Mouse (Mus musculus) liver, adult (tissue): Measurements from ENCODE around the gene Tnp1.

Experiments used
- GATA4 ChIP-seq: IDR thresholded peaks from 2 replicates; pipeline ENCODE4 v1.6.1; 2014; ENCODE audit warnings: mild to moderate bottlenecking, low read length; ENCODE audit not compliant: insufficient replicate concordance

Gene Tnp1

DNA sequence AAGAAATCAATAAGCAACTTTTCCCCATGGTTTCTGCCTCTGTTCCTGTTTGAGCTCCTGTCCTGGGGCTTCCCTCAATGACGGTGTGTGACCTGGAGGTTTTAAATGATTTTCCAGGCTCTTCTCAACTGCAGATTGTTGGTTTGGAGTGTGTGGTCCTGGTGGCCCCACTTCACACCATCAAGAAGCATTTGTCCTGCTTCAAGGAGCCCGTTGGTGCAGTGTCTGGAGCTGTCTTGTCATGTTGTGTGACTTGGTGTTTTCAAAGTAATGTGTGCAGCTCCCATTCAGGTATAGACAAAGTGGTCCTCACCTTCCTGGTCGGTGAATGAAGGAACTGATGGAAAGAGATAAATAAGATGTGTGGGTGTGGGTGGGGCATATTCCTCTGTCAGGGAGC, 20.0 kb upstream of the Tnp1 start:
- no peak for TF ChIP-seq GATA4

DNA sequence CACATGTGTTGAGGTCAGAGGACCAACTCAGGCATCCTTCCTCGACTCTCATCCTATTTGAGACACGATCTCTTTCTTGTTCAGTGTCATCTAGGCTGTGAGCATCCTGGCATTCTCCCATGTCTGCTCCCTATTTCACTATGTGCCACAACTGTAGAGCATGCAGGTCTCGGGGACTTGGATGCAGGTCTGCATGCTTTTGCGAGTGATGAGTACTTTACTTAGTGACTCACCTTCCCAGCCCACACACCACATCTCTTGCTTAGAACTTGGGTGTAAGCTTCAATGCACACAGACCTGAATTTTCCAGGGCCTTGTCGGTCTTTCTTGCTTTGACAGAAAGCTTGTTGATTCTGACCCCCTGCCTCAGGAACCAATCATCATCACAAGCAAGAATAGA, 16.8 kb upstream of the Tnp1 start:
- no peak for TF ChIP-seq GATA4

DNA sequence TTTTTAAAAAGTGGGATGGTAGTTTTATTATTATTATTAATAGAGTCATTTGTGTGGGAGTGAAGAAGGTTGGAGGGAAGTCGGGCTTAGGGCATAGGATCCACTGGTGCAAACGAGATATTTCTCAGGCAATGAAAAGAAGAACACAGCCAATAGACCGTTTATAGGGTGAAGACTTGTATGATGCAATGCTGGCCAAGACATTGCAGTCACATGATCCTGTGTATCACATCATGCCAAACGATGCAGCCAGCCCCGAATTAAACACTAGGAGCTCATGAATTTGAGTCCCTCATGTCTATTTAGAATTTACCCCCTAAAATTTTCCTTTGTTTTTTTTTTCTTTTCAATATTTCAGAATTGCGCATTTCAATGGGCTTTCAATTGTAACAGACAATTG, 13.0 kb upstream of the Tnp1 start:
- no peak for TF ChIP-seq GATA4

DNA sequence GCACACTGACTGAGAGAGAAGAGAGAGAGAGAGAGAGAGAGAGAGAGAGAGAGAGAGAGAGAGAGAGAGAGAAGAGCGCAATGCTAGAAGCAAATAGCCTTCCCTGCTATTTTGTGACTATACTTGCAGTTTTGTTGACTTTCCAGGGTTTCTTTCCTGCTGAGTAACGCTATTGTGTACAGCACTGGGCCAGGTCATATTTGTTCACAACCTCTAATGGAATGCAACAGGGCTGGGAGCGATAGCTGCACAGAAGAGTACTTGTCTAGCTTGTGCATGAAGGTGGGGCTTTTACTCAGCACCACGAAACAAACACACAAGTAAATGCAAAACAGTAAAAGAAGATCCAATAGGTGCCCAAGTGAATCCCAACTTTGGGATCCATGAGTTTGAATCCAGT, 11.7 kb upstream of the Tnp1 start:
- no peak for TF ChIP-seq GATA4

DNA sequence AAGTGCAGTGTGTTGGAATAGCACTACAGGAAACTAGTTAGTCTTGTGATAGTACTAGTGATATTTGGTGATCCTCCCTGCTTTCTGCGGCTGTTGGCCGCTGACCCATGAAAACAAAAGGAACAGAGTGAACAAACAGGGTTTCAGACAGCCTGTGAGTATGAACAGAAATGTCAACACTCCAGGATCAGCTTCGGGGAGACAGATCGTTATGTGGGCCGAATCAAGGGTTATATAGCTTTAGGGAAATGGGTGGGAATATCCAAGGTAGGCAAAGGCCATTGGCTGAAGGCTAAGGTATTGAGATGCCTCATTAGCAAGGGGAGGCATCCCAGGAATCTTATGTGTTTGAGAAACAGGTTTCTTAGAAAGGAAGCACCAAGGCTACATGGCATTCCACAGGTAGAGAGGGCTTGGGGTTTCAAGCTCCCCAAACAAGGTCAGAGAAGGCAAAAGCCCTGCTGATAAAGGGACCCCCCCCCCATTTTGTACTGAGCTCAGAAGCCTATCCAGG, 11.1 kb upstream of the Tnp1 start:
- TF ChIP-seq GATA4: no peak

DNA sequence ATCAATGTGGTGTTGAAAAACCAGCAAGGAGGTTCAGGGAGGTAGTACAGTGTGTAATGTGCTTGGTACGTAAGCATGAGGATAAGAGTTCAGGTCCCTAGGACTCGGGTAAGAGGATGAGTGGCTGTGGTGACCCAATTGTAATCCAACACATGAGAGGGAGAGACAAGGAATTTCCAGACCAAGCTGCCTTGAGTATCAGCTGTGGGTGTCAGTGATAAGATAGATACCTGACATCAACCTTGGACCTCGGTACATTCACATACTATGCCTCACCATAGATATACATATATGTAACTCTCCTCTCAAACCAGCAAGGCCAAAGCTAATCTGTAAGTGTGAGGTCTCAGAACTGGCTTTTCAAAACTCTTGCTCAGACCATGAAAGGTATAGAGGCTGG, 10.4 kb upstream of the Tnp1 start:
- no peak for TF ChIP-seq GATA4

DNA sequence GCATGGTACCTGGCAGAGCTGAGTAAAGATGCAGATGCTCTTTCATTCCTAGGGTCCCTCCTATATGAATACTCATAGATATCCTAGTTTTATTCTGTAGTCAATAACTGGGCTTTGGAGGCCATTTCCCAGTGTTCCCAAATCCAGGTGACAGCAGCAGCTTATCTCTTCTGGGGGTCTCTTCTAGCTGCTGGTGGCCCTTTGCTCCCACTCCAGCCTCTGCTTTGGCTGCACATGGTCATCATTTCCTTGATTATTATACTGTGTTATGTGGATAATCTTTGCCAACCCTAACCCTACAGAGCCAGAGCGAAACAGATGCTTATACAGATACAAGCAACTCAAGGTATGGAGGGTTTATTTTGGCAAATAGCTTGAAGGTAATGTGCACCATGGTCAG, 8.9 kb downstream of the Tnp1 start:
- no peak for TF ChIP-seq GATA4

DNA sequence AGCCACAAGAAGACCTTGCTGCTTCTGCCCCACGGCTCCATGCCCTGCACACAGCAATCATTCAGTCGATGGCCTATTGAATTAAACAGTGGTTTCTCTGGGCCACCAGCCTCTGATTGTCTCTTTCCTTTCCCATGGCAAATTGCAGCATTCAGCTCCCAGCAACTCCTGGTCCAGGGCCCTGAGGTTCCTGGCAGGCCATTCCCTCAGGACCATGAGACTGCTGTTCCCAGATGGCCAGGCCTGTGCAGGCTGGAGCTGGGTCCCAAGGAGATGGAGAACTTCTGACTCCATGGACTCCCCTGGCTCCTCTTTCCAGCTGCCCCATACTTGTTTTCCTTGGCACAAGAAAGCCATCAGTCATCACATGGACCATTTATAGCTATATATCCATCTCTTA, 10.8 kb downstream of the Tnp1 start:
- no peak for TF ChIP-seq GATA4

DNA sequence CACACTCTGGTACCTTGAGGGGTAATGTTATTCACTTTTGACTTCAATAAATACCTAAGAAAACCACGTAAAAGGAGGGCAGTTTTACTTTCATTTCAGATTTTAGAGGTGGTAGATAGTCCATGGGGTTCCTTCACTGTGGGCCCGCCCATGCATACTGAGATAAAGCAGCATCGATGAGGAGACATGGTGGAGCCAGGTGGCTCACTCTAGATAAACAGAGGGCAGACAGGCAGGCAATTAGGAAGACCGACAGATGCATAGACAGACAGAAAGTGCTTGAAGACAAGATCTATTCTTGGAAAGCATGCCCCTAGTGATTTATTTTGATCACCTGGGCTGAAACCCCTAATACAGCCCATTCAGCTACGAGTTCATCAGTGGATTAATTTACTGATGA, 13.1 kb downstream of the Tnp1 start:
- TF ChIP-seq GATA4: no peak

DNA sequence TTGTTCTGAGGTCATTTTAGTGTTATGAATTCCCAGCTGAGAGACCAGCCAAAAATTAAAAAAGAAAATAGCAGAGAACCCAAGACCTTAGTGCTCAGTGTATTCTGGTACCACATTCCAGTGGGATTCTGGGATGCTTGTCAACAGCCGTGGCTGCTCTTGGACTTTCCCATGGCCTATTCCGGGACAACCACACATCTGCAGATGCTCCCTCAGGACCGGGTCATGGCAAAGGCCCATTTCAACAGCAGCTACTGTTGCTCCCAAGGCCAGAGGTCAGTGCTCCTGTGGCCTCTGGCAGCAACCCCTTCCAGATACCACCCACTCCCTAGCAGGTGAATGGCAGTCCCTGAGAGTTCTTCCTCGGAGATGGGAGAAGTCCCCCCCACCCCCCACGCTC, 13.7 kb downstream of the Tnp1 start:
- no peak for TF ChIP-seq GATA4

DNA sequence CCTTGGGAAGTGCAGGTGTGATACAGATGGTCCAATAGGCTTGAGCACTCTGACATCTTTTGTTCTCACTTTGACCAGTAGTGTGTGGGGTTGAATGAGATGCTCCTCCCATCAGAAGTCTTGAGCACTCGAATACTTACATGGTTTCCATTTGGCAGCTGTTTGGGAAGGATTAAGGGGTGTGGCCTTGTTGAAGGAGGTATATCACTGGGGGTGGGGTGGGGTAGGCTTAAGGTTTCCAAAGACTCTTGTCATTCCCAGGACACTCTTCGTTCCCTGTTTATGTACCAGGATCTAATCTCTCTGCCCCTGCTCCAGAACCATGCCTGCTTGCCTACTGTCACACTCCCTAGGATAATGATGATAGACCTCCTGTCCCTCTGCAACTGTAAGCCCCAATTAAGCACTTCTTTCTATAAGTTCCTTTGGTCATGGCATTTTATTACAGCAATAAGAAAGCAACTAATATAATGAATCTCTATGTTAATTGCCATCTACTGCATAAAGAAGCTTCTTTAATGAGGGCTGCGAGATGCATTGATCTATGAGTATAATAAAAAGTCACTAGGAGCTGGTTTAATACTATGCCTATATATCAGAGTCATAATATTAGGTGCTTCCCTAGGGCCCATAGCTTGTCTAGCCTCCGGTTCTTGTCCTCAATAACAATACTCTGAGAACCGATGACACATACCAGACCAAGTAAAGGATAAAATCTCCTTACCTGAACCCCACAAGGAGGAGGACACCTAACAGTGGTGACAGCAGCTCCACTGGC, 20.8 kb downstream of the Tnp1 start:
- no peak for TF ChIP-seq GATA4

DNA sequence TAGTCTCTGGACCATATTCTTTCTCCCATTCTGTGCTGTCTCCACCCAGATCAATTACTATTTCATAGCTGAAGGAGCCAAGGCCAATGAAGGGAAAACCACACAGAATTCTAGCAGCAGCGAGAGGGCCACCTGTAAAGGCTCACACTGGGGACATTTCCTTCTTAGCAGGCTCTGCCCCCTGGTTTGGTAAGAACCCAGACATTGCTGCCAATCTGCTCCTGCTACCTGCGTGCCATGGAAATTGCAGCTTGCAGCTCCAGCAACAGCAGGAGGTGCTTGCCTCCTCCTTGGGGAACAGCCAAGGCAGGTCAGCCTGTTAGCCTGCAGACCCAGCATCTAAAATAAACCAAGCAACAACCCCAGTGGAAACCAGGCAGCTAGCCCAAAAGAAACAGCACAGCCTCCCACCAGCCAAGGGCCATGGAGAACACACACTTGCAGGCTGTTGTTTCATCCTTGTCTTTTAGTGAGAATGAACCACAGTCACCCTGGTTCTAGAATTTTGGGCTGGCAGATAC, 22.7 kb downstream of the Tnp1 start:
- no peak for TF ChIP-seq GATA4

DNA sequence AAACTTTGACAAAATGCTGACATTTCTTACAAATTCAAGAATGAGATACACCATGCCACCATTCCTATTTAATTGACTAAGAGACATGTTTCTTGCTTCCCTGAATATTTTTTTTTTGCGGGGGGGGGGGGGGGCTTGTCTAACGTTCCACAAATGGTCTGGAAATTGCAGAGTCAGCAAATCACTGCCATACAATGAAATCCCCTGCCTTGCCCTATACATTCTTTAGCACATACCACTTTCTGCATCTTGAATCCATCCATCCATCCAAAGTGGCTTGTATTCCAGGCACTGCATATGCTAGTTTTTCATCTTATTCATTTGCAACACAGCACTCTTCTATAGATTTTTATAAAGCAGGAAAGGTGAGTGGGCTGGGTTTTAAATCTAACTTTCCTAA, 23.5 kb downstream of the Tnp1 start:
- no peak for TF ChIP-seq GATA4

DNA sequence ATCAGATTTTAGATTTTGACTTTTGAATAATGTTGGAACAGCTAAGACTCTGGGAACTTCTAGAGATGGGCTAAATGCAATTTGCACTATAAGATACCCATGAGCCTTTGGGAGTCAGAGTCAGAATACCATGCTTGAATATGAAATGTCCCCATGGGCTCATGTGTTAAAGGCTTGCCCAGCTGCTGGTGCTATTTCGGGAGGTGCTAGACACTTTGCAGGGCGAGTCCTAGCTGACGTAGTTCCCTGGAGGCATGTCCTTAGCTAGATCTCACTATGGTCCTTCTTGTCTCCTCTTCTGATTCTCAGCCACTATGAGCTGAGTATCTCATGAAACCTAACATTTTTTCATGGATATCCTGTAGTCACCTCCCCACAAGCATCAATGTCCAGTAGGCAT, 26.8 kb downstream of the Tnp1 start:
- TF ChIP-seq GATA4: no peak

DNA sequence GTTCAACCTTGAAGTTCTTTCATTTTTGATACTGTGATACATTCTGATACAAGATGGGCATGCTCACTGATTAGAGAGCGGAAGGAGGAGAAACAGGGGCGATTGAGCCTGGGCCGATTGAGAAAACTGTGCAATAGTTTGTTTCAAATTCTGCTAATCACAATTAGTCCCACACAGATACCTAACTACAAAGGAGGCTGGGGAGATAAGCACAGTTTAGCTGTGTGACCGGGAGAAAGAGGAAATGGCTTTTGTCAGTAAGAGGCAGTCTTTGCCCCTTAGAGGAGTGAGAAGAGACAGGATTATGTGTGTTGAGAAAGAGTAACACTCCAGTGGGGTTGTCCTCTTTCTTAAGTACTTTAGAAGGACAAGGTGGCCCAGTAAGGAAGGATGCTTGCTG, 29.0 kb downstream of the Tnp1 start:
- TF ChIP-seq GATA4: no peak

DNA sequence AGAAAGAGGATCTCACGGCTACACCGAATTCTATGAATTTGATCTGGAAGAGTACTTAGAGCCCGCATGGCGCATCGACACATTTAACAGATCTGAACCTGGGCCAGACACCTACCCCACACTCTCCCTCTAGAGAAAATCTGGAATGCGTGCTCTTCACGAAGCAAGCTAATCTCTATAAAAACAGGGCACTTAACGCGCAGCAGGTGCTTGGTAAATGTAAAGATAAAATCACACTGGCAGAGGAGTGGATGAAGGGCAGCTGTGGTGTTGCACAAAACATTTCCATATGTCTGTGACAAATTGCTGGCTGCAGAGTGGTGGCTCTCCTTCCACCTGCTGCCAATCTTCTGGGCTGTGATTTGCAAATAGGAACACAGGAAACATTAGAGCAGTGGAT, 36.8 kb downstream of the Tnp1 start:
- no peak for TF ChIP-seq GATA4

DNA sequence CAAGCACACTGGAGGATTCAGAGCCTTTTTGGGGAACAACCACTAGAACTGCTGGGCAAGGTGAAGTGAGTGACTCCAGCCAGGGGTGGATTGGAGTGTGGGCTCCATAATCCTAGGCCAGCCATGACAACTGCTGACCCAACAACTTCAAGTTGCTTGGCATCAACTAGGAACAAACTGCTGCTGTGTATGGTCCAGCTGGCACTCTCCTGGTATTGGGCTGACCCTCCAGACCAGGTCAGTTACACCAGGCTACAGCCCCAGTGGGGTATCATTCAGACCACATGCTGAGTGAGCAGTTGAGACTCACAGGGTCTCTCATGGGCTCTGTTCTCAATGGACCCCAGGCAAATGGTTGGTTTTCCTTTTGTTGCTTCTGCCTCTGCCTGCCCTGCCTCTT, 41.5 kb downstream of the Tnp1 start:
- no peak for TF ChIP-seq GATA4

DNA sequence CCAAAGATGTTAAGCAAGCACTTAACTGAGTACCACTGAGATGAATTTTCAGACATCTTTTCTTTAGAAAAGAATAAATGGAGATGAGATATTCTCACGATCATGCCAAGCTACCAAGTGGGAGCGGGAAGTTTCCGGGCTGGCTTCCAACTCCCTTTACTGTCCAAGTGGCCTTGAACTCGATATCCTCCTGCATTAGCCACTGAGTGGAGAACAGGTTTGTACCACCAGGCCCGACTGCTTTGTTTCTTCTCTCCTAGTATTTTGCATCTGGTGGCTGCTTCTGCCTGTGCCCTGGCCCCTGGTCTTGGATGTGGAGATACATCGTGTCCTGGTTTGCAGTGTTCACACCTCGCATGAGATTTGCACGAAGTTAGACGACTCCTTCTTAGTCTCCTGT, 45.2 kb downstream of the Tnp1 start:
- TF ChIP-seq GATA4: no peak
